Mouse (Mus musculus) adrenal gland, adult 8-10 months (tissue): ENCODE results near the gene Adam15. TPM values are rescaled to one million over a fixed set of nuclear protein-coding genes. Genes with fewer than 3 reads are reported as not detected.

Experiments used
- DNase-seq: peaks from one replicate; pipeline ENCODE4 v3.0.0; 2022
- total RNA-seq, 4 experiments: library from RNA; stranded (reverse); gene quantifications; 2 replicates each; pipeline ENCODE4 v1.2.4; 2022

Adam15 gene
- total RNA-seq, 4 experiments from 2014 or later = 58.4 to 85.4 (median 71.3) TPM

- no peak for DNase-seq
Measured at GRCm38 (mm10) chr3:89321183-89322130, 28.3 kb downstream of the Adam15 start.

DNA sequence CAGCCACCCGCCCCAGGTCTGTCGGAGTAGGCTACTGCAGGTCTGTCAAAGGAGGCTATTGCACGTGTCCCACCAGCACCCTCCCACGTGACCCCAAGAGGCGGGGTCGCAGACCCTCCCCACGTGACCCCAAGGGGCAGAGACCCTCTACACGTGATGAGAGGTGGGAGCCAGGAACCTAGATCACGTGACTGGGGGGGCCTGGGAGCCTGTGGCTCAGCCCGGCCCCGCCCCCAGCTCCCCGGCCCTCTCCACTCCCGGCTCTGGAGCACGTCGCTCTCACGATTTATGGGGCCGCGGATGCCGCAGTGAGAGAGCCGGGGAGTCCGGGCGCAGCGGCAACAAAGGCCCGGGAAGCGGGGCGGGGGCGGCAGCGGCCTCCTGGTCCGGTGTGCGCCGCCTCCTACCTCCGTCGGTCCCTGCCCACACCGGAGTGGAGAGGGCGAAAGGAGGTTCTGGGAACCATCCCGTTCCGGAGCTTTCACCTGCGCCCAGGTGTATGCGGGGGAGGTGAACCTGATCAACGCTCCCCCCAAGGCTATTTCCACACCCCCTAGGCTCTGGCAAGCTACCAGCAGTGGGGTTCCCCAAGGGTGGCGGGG is 29.1 kb downstream of the Adam15 start:
- no peak for DNase-seq

DNA sequence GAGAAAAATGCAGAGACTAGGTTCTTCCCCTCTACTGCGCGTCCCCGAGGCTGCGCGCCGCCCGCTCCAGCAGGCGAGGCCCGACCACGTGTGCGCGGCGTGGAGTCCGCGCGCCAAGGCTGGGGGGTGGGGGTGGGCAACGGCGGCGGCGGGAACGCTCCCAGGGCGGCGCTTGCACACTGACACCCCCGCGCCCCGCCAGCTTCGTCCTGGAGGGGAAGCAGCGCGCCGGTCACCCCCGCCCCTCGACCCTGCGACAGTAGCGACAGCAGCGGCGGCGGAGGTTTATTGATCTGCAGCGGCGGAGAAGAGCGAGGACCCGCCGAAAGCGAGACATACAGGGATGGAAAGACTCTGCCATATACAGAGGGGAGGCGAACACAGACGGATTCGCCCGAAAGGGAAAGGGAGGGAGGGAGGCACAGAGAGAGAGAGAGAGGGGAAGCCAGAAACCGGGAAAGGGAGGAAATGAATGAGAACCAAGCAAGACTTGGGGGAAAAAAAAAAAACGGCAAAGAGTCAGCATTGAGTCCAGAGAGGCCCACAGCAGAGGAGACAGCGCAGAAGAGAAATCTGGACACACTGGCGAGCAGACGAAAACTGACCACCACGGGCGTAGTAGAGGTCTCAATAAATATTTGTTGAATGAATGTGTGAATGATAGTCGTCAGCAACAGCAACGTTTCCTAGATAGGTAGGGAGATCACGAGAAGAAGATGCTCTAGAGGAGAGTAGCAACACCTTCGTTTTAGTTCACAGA is 30.0 kb downstream of the Adam15 start:
- DNase-seq = no peak

DNA sequence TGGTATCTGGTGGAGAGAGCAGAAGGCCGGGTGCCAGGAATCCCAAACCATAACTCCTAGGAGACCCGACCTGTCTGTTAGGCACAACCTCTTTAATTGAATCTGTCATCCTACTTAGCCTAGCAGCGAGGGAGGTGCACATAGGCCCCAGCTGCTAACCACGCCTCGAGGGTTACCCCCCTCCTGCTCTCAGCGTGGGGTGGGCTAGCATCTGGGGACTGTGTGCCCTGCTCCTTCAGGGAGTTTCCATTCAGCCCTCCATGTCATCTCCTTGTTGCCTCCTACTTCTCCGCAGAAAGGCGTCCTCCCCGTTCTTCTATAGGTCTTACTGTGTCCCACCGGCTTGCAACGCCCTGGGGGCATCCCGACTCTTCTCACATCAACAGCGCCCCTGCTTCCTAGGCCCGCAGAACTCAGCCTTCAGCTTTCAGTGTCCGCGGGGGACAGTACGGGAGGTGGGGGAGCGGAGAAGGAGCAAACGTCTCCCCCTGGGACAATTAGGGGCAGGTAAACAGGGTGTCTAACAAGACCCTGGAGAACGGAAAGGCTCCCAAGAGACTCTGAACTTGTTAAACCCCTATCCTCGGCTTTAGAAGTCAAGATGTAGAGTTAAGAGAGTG is 30.7 kb downstream of the Adam15 start:
- no peak for DNase-seq

GRCm38 (mm10) chr3:89318316-89318715 is 31.5 kb downstream of the Adam15 start:
- DNase-seq = no peak

DNA sequence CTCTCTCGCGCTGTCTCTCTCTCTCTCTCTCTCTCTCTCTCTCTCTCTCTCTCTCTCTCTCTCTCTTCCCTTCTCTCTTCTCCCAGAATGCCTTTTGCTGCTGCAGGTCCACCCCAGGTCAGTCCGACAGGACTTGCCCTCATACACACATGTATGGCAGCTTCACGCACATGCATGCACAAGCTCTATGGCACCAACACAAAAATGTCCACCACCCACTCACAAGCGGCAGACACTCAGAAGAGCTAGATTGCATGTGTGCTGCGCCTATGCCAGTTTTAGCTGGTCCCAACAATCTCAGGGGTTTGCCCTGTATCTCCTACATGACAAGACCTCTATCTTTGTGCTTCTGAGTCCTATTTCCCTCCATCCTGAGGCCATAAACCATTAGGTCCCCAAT is 32.5 kb downstream of the Adam15 start:
- no peak for DNase-seq

- peak; percentile 65 for DNase-seq
Measured at GRCm38 (mm10) chr3:89316833-89317232, 33.0 kb downstream of the Adam15 start.

GRCm38 (mm10) chr3:89315930-89316831 is 33.6 kb downstream of the Adam15 start:
- no peak for DNase-seq

DNA sequence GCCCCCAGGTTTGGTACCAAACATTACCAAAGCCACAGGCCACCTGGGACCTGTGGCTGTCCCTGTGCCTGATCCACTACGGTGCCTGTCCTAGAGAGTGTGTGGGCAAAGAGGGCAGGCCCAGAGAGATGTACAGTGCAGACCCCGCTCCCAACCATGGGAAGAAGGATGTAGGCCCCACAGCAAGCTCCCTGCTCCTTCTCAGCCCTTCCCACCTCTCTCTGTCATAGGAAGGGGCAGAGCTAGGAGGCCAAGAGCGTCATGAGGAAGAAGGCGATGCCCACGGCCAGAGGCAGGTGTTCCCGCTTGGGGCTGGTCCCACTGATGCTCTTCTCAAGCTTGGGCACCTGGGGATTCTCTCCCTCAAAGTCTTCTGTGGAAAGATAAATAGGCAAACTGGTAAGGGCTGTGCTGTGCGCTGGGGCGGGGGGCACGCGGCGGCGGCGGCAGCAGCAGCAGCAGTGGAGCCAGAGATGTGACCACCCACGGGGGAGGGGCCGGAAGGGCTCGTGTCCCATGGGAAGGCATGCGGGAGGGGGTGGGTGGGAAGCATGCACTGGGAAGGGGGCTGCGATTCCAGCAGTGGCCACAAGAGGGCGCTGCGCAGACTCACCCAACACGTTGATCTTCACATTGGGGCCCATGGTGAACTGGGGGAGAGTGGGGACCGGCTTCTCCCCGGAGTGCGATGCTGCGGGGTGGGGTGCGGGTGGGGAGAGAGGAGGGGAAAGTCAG is 34.4 kb downstream of the Adam15 start:
- DNase-seq = peak; percentile 53

DNA sequence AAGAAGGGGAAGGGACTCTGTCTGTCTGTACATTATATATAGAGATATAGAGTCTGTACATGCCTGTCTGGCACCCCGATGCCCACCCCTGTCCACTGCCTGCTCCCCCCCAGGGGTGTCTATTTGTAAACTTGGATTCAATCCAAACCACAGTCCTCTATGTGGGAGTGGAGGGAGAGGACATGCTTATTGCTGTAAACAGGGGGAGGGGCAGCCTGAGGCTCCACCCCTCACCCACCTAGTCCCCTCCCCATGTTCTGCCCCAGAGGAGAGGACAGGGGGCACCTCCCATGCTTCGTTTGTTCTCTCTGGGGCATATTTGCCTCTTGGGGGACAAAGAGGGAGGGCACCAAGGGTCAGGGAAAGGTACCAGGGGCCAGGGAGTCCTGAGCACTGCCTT is 35.0 kb downstream of the Adam15 start:
- DNase-seq = no peak

DNA sequence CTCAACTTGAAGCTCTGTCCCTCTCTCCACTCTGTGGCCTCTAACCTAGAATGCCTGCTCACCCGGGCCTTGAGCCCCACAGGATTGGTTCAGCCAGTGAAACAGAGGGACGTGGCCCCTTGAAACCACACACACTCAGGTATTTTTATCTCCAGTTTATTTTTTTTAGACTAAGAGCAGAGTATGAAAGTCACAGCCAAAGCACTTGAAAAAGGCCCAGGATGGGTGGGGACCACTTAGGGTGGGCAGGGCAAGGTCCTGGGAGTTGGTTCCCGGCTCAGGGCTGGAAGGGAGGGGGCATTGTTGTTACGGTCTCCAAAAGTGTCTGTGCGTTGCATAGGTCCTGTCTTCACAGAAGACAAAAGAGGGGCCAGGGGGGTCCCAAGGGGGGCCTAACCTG is 35.5 kb downstream of the Adam15 start:
- no peak for DNase-seq

DNA sequence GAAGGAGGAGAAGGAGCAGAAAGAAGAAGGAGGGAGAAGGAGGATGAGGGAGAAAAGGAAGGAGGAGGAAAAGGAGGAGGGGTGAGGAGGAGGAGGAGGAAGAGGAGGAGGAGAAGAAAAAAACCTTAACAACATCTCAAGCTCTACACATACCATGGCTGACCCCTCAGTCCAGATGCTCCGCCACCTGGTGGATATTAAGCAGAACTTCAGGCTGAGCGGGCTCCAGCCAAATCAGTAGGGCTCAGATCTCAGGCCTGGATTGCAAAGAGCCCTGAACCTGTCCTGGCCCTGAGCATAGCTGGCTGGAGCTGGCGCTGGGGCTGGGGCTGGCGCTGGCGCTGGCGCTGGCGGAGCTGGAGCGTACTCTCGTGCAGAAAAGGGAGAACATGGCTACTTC is 41.7 kb downstream of the Adam15 start:
- DNase-seq = peak; percentile 55

DNA sequence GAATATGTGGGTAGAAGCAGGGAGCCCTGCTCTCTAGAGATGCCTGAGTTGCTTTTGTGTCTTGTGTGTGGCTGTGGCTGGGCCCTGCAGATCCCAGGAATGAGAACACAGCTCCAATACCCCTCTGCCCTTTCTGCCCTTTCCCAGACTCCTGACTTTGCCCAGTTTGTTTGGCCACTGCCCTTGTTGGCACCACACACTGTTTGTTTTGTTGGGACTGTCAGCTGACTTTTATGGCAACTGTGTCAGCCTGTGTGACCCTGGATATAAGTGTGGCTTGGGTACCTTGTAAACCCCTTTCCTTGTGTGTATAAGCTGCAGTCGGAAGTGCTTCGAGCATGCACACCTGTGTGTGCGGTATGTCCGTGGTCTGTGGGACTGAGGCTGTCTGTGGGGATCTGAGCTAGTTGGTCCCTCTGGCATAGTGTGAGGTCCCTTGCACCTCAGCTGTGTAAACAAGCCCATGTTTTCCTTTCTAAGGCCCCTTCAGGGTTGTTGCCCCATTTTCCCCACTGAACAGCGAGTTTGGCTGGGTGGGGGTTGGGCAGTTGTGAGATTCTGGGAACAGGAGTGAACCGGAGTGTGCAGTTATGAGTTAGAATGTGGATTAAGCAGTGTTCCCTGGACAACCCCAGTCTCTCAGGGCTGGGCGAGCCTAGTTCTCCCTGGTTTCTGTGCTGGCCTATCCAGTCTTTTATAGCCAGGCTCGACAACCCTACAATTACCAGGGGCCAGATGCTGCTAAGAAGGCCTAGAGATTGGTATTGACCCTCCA is 44.1 kb downstream of the Adam15 start:
- no peak for DNase-seq

- no peak for DNase-seq
Measured at GRCm38 (mm10) chr3:89305105-89305504, 44.7 kb downstream of the Adam15 start.

DNA sequence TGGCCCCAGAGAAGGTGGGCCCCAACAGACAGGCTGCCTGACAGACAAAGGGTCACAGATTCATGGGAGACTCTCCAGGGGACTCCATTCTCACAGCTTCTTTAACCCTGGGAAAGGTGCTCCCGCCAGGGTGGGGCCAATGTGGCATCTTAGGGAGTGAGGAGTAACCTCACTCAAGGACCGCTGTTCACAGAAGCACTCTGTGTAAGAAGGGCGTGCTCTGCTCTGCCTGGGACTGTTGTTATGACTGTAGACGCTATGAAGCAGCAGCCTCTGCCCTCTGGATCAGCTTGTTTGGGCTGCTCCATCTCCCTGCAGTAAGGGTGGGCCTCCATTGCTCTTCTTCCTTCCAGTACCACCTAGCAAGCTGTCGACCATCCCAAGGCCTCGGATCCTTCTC is 45.4 kb downstream of the Adam15 start:
- DNase-seq = no peak

DNA sequence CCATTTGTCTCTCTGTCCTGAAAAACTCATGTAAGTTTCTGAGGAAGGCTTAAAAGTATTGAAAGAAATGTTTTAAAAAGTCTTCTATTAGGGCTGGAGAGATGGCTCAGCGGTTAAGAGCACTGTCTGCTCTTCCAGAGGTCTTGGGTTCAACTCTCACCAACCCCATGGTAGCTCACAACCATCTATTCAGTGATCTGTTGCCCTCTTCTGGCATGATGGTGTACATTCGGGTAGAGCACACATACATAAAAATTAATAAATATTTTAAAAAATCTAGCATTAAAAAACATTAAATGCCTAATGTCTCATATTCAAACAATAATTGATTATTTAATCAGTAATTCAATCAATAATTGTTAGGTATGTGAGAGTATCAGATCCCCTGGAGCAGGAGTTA is 49.3 kb downstream of the Adam15 start:
- DNase-seq = no peak

DNA sequence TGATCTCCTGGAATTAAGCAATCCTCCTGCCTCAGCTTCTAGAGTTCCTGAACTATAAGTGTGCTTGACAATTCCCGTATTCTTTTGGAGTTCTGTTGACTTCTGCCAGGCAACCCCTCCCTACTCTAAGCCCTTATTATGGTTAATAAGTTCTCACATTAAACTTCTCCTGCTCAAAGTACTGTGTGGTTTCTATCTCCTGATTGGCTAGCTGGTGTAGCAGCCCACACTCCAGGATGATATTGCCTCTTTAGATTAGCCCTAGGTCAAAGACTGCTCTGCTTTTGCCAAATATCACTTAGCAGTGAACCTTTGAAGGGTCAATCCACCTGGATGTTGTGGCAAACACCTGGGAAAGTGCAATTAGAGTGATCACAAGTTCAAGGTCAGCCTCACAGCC is 49.7 kb downstream of the Adam15 start:
- no peak for DNase-seq

DNA sequence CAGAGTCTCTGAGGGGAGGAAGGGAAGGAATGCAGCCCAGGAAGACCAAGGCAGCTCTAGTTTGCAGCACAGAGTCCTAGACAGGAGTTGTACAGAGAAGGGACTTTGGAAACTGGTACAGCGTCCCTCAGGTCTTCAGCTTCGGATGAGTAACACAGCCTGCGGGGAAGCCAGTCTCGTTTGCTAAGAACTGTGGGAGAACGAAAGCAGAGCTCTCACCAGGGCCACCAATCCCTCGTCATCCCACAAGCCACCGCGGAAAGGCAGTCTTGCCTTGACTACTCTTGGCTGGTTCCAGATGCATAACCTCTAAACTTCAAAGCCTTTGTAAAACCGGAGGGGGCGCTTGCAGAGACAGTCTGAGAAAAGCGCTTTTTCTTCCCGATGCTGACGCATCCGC is 50.3 kb downstream of the Adam15 start:
- DNase-seq = no peak

DNA sequence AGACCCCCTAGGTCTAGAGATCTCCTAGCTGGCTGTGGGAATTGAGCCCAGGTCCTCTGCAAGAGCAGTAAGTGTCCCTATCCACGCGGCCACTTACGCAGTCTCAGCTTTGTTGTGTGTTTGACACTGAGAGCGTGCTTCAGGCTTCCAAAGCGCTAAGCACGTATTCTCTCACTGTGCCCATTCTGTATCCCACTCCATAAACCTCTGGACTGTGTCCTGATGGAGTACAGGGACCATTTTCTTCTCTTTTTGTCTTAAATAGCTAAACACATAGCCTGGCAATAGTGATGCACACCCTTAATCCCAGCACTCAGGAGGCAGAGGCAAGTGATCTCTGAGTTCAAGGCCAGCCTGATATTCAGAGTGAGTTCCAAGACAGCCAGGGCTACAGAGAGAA is 50.9 kb downstream of the Adam15 start:
- no peak for DNase-seq

GRCm38 (mm10) chr3:89296761-89297396 is 52.9 kb downstream of the Adam15 start:
- DNase-seq = no peak
